Mouse (Mus musculus) ovary, adult 2 months (tissue): ENCODE results near the gene Ppp1r36. TPM values are rescaled to one million over a fixed set of nuclear protein-coding genes. Genes with fewer than 3 reads are reported as not detected.

Experiments
- polyA plus RNA-seq: library from polyadenylated mRNA; depleted of rRNA; stranded (reverse); fragments of >200 nt; gene quantifications from 2 replicates; pipeline ENCODE4 v1.2.3, GENCODE M21; 2012; rRNA removed

The Ppp1r36 gene
- 0.49 and 0.70 TPM in 2 replicates for polyA plus RNA-seq

DNA sequence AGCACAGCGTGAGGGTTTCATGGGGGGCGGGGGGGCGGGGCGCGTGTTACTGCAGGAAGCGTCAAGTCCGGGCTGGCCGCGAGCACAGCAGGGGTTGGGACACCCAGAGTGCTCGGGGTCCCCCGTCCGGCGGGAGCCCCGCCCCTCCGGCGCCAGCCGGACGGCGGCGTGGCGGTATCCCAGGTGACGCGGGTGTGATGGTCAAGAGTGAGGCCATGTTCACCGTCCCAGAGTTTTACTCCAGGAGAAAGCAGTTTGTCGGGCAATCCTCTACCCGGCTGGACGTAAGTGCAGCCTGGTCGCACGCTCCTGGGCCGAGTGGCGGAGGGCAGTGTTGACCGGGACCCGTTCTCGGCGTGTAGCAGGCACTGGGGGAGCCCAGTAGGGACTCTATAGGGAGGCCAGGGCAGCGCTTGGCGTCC, at the start of gene Ppp1r36:
Gene Ppp1r36, plus strand, starts transcription at position 106 of the 422 bp plus-strand sequence.

GRCm38 (mm10) chr12:76369206-76369977, 47.9 kb upstream of the Ppp1r36 start, which contains the start of gene Zbtb25:
TSS of gene Zbtb25 (minus strand) at chr12:76369602.

GRCm38 (mm10) chr12:76369978-76370830, 47.1 kb upstream of the Ppp1r36 start, which contains the start of gene Zbtb1:
TSS of gene Zbtb1 (plus strand) at chr12:76370266.

DNA sequence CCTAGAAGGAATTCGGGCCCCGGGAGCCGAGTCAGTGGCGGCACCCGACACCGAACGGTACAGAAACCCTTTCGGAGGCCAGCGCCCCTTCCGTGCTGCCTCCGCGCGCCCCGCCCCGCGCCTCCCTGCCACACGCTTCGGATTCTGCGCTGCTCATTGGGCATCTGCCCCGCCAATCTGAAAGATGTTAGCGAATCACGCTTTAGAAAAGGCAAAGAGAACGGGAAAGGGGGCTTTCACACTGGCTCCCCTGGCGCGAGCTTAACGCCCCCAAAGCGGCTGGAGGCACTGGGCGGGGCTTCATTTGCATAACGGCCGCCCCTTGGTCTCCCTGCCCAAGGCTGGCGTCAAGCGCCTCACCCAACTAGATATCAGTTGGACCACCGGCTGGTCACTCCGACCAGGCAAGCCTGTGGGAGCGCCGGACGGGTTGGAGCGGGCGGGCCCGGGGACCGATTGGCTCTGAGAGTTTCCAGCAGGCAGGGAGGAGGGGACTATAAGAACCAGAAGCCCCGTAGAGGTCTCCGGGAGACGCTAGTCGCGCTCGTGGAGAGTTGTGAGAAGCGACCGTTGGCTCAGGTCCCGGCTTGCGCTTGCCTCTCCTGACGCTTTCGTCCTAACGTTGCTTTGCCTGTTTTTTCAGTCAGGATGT, 13.3 kb upstream of the Ppp1r36 start, which contains the start of gene Hspa2:
Gene Hspa2, plus strand, starts transcription at position 291 of the 652 bp plus-strand sequence.

Other genes with a start within 250 kb of the Ppp1r36 start
- gene Esr2, start 240.3 kb upstream of the Ppp1r36 start, polyA plus RNA-seq: 38.0 and 46.6 TPM in 2 replicates
- gene Tex21, start 170.8 kb upstream of the Ppp1r36 start, polyA plus RNA-seq: not detected in 2 replicates
- 21.9 and 23.8 TPM in 2 replicates for gene Mthfd1, start 162.2 kb upstream of the Ppp1r36 start, polyA plus RNA-seq
- 0.19 and 0.25 TPM in 2 replicates for gene Akap5, start 92.6 kb upstream of the Ppp1r36 start, polyA plus RNA-seq
- 10.3 and 11.3 TPM in 2 replicates for gene Zbtb25, start 47.9 kb upstream of the Ppp1r36 start, polyA plus RNA-seq
- 2.5 and 3.6 TPM in 2 replicates for gene Zbtb1, start 47.3 kb upstream of the Ppp1r36 start, polyA plus RNA-seq
- gene Hspa2, start 13.4 kb upstream of the Ppp1r36 start, polyA plus RNA-seq: 49.5 and 53.6 TPM in 2 replicates
- 40.8 and 42.4 TPM in 2 replicates for gene Plekhg3, start 113.4 kb downstream of the Ppp1r36 start, polyA plus RNA-seq